Mouse (Mus musculus) A20 (cell line): ENCODE data around the gene Efcc1.
A peak's percentile ranks its signal among the peaks of the same experiment; 100 is the strongest.

ENCODE experiments used
- DNase-seq: peaks from one replicate; pipeline ENCODE4 v3.0.0-alpha.2; 2011; ENCODE audit warnings: low read depth, low spot score

Efcc1 gene

GRCm38 (mm10) chr6:87778294-87779173, 47.9 kb downstream of the Efcc1 start:
- no peak for DNase-seq

- DNase-seq, result peak; percentile 10
Measured at GRCm38 (mm10) chr6:87779174-87780165, 48.8 kb downstream of the Efcc1 start.

GRCm38 (mm10) chr6:87780546-87781301, 50.1 kb downstream of the Efcc1 start:
- no peak for DNase-seq

GRCm38 (mm10) chr6:87784033-87784432, 53.4 kb downstream of the Efcc1 start:
- DNase-seq, result no peak

DNA sequence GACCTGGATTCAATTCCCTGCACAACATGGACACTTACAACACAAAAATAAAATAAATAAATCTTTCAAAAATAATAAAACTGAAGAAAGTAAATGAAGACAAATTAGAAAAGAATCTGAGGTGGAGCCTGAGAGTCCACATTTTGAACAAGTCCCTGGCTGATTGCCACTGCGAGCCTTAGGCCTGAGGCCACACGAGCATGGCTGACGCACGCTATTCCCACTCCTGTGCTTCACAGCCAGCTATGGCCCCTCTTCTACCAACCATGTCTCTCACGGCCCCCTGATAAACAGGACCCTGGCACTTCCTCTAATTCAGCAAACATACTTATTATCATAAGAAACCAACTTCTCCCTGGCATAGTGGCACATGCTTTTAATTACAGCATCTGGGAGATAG, 56.0 kb downstream of the Efcc1 start:
- no peak for DNase-seq

DNA sequence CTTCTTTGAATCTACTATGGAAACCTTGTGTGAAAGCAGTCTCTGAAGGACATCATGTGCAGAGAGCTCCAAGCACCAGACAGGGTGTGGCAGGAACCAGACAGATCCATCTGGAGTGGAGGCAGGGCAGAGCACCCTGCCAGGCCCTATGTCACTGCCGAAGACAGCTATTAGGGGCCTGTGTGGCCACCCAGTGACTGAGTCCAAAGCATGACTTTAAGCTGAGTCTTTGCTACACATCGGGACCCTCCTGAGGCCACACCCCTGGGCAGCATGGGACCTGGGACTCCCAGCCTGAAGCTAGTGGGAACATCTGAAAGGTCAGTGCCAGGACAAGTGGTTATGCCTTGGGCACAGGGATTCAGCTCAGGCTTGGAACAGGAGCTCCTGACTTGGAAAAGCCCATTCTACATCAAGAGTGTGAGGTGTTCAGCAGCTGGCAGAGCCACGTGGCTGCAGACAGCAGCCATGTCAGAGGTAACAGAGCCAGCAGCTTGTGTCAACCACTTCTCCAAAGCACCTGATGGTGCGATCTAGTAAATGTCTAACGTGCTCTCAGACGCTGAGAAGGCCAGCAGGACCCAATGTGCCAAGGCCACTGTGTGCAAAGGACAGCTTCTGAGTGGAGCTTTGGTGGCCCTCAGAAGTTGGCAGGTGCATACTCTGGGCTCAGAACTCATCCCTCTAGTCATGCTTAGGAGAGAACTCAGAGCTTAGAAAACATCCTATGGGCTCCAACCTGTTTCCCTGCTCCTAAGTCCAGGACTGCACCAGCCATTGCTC, 56.6 kb downstream of the Efcc1 start:
- DNase-seq, result no peak

DNA sequence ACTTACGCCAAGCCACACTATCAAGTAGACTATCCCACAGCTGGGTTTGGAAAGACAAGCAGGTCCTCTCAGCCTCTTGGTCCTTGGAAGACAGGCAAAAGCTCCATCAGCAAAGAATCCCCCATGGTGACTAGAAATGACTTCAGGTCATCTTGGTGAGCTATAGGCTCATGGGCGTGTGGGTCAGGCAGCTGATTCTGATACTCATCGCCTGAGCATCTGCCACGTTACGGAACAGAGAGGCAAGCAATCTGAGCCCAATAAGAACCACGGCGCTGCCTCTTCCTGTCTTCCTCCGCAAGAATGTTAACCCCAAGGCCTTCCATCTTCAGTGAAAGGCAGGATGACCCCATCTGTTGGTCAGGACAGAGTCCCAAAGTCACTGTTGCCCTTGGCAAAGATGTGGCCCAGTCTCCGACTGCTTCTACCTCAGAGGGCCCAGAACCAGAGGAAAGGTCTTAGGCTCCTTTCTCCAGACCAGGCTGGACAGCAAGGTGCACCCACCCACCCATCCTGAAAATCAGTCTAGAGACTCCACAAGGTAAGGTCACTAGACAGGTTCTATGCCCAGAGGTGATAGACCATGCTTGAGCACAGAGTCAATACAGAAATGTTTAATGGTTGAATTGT, 57.7 kb downstream of the Efcc1 start:
- no peak for DNase-seq

GRCm38 (mm10) chr6:87788896-87789587, 58.4 kb downstream of the Efcc1 start:
- peak; percentile 37 for DNase-seq

DNA sequence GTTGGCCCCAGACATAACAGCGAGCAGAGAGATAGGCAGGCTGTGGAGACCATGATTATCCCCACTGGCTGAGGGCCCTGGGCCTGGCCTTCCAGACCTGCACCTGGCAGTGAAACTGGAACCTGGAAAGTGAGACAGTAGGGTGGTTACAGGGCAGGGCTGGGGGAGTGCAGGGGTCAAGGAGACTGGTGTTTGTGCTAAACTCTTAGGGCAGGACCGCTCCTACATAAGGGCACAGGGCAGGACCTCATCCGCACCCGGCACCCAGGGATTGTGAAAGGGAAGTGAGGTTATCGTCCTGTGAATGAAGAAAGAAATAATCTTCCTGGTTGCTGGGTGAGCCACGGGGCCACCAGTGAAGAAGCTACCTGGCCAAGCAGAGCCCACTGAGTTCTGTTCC, 59.1 kb downstream of the Efcc1 start:
- no peak for DNase-seq

- DNase-seq, result no peak
Measured at GRCm38 (mm10) chr6:87790779-87791480, 60.3 kb downstream of the Efcc1 start.

DNA sequence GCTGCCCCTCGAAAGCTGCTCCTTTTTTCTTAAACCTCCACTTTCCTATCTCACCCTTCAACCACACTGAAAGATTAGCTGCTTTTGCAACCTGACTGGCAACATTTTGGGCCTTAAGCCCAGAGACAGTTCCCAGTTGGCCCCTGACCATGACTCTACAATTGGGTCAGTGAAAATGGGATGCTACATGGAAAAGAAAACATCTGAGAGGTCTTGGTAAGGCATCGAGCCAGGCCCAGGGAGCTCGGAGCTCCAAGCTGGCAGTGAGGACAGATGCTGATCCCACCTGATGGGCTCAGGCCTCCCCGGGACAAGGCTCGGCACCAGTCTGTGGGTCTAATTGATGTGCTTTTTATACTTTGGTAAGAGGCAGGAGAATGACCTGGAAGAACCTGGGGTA, 61.2 kb downstream of the Efcc1 start:
- no peak for DNase-seq

GRCm38 (mm10) chr6:87793821-87794510, 63.3 kb downstream of the Efcc1 start:
- no peak for DNase-seq

- DNase-seq, result no peak
Measured at GRCm38 (mm10) chr6:87795385-87796150, 64.9 kb downstream of the Efcc1 start.

DNA sequence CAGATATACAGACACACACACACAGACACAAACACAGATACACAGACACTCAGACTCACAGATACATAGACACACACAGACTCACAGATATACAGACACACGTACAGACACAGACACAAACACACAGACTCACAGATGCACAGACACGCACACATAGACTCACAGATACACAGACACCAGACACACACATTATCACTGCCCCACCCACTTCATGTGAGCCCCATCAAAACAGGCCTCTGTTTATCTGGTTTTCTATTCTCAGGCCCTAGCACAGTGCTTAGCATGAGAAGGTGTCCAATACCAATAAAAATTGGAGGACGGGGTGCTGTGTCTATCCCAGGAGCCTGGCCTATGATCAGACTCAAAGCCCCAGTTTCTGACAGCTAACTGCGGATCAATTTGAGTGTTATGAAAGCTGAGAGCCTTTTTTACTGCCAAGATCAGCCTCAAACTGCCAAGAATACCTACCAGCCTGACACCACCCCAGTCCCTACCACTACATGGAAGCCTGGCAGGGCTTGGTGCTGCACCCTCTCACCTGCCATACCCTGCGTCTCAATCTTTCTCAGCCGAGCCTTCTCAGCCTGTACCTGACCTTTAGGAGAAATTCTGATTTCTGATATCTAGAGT, 65.7 kb downstream of the Efcc1 start:
- no peak for DNase-seq

DNA sequence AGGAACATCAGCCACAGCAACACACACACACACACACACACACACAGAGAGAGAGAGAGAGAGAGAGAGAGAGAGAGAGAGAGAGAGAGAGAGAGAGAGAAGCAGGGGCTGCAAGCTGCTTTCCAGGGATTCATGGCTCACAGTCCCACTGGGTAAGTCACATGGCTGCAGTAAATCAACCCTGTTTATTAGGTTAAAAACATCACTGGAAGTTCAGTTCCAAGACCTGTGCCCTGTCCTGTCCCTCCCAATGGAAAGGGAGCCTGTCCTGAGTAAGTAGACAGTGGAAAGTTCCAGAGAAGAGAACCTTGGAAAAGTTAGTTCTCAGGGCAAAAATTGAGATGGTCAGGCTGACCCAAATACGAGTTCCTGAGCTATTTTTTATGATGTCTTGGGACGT, 66.7 kb downstream of the Efcc1 start:
- DNase-seq, result no peak

DNA sequence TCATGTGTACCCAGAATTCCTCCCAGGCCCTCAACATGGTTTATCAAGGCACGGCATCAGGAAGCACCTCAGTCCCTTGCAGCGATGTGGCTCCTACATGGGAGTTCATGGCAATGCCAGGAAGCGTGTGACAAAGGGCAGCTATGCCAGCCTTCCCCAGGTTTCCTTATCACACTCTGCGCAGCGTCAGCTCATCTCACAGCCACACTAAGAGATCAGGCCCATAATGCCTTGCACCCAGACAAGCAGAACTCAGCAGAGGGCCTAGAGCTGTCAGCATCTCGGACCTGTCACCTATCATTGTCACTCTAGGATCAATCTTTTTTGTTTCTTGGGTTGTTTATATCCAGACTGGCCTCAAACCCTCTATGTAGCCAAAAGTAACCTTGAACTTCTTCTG, 68.9 kb downstream of the Efcc1 start:
- DNase-seq, result no peak

- no peak for DNase-seq
Measured at GRCm38 (mm10) chr6:87802462-87802861, 71.8 kb downstream of the Efcc1 start.
